Mouse (Mus musculus) myocyte (in vitro differentiated cells): ENCODE results near the gene Cnr1. TPM values are rescaled to one million over a fixed set of nuclear protein-coding genes. Genes with fewer than 3 reads are reported as not detected.

Source experiments
- H3K27me3 ChIP-seq: one replicate; pipeline ENCODE4 v1.6.1; 2011; ENCODE audit not compliant: control insufficient read depth, insufficient read depth, insufficient read length
- H3K36me3 ChIP-seq: one replicate; pipeline ENCODE4 v1.6.1; 2011; ENCODE audit not compliant: control insufficient read depth, insufficient read depth
- H3K4me2 ChIP-seq: one replicate; pipeline ENCODE4 v1.6.1; 2011; ENCODE audit warnings: low read depth, control low read depth
- H3K4me3 ChIP-seq: one replicate; pipeline ENCODE4 v1.5.1; 2011; ENCODE audit warnings: mild to moderate bottlenecking, control low read depth, moderate library complexity
- H3K79me2 ChIP-seq: one replicate; pipeline ENCODE4 v1.6.1; 2011; ENCODE audit not compliant: control insufficient read depth, insufficient read depth
- H3ac ChIP-seq: one replicate; pipeline ENCODE4 v1.6.1; 2011; ENCODE audit not compliant: control insufficient read depth, insufficient read length
- CEBPB ChIP-seq: IDR thresholded peaks from 2 replicates; pipeline ENCODE4 v1.6.1; 2011; ENCODE audit warnings: mild to moderate bottlenecking, moderate library complexity; ENCODE audit not compliant: poor library complexity, insufficient read depth, severe bottlenecking
- E2F4 ChIP-seq: IDR thresholded peaks from one replicate; pipeline ENCODE4 v1.6.1; 2011; ENCODE audit warnings: mild to moderate bottlenecking, control low read depth, moderate library complexity; ENCODE audit not compliant: insufficient read depth
- MAX ChIP-seq: IDR thresholded peaks from one replicate; pipeline ENCODE4 v1.6.1; 2011; ENCODE audit warnings: low read depth, mild to moderate bottlenecking, control low read depth
- MYOD1 ChIP-seq, 3 experiments: IDR thresholded peaks; one replicate each; pipeline ENCODE4 v1.6.1; 2011; ENCODE audit warnings: control low read depth in 2 of 3, low read depth in 2 of 3, mild to moderate bottlenecking in 2 of 3, moderate library complexity in 1 of 3; ENCODE audit not compliant: insufficient read length in 2 of 3, control insufficient read depth in 1 of 3
- MYOG ChIP-seq, 3 experiments: IDR thresholded peaks; one replicate each; pipeline ENCODE4 v1.6.1; 2011; ENCODE audit warnings: control low read depth in 2 of 3, low read depth in 2 of 3, mild to moderate bottlenecking in 2 of 3; ENCODE audit not compliant: insufficient read length in 2 of 3, control insufficient read depth in 1 of 3, insufficient read depth in 1 of 3
- POLR2A ChIP-seq: IDR thresholded peaks from one replicate; pipeline ENCODE4 v1.6.1; 2011; ENCODE audit warnings: low read depth, mild to moderate bottlenecking, control low read depth, moderate library complexity; ENCODE audit not compliant: insufficient read length
- POLR2AphosphoS2 ChIP-seq: IDR thresholded peaks from one replicate; pipeline ENCODE4 v1.6.1; 2011; ENCODE audit warnings: low read depth, control low read depth; ENCODE audit not compliant: insufficient read length
- REST ChIP-seq: IDR thresholded peaks from one replicate; pipeline ENCODE4 v1.6.1; 2011; ENCODE audit warnings: mild to moderate bottlenecking, control low read depth, moderate library complexity; ENCODE audit not compliant: insufficient read depth, insufficient read length
- SRF ChIP-seq: IDR thresholded peaks from one replicate; pipeline ENCODE4 v1.6.1; 2011; ENCODE audit warnings: low read depth; ENCODE audit not compliant: control insufficient read depth, insufficient read length
- TCF12 ChIP-seq: IDR thresholded peaks from one replicate; pipeline ENCODE4 v1.6.1; 2011; ENCODE audit warnings: mild to moderate bottlenecking, control low read depth; ENCODE audit not compliant: poor library complexity, insufficient read depth, severe bottlenecking
- TCF3 ChIP-seq: IDR thresholded peaks from one replicate; pipeline ENCODE4 v1.6.1; 2011; ENCODE audit warnings: low read depth, control low read depth; ENCODE audit not compliant: insufficient read length
- USF1 ChIP-seq: IDR thresholded peaks from one replicate; pipeline ENCODE4 v1.6.1; 2011; ENCODE audit warnings: low read depth, mild to moderate bottlenecking, control low read depth, moderate library complexity
- polyA plus RNA-seq: library from polyadenylated mRNA; unstranded; fragments of >200 nt; fragmentation: generic; extraction: Trizol; gene quantifications from one replicate; pipeline ENCODE4 v1.2.1, GENCODE M21; 2012; ENCODE audit warnings: missing spikeins

The Cnr1 gene
- polyA plus RNA-seq, 1 experiment, result 1.9 TPM

DNA sequence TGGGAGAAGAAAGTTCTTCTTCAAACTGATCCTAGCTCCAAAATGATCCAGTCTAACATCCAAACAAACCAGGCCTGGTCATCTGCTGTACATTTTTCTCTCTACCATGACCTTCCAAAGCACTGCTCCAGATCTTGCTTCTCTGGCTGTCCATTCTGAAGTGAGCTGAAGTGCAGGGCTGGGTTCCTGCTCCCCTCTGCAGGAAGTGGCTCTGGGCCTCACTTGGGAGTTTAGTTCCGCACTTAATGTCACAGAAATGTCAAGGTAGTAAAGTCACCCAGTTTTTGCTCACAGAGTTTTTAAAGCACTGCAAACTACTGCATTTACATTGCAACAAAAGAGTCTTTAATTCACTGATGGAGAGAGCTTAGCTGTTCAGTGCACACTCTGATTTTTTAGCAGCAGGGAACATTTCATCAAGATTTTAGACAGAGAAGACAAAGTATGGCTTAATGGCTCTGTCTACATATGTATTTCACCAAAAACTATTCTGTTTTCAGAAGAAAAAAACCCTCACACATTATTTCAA, 20.5 kb upstream of the Cnr1 start:
- Histone ChIP-seq H3K79me2 (no peaks in the 10 kb centered on the region), H3K4me2 (no peak overlapping the region), H3K36me3 (no peaks in the 10 kb centered on the region), H3ac (no peak overlapping the region), H3K27me3 (no peaks in the 10 kb centered on the region), H3K4me3 (no peak overlapping the region)
- TF ChIP-seq MAX (no peak), SRF (no peak), USF1 (no peak), REST (no peak), MYOG (IDR thresholded peaks at IDR 0.05; ENCODE audit: control insufficient read depth in 1 of 3, insufficient read depth in 1 of 3, insufficient read length in 2 of 3, low read depth in 2 of 3) (no peak), MYOD1 (IDR thresholded peaks at IDR 0.05; ENCODE audit: control insufficient read depth in 1 of 3, insufficient read length in 2 of 3, low read depth in 2 of 3) (no peak), TCF12 (no peak), TCF3 (no peak), CEBPB (no peak), POLR2AphosphoS2 (no peak), E2F4 (no peak), POLR2A (no peak)

DNA sequence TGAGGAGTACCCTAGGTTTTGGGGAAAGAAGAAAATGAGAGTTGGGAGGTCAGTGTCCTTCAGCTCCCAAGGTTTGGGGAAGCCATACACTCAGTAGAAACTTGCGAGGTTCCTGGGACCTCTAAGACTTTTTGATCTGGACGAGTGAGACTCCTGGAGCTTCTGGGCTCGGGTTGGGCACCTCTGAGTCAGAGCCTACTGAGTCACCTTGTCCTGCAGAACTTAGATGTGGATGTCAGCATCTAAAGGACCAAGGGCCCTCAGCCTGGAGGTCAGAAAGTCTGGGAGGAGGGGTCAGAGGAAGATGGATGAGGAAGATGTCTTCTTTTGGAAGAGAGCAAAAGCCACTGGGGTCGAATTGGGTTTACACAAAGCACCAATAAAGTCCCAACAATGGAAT, 19.6 kb upstream of the Cnr1 start:
- Histone ChIP-seq H3K4me3 (no peak overlapping the region), H3K36me3 (no peaks in the 10 kb centered on the region), H3K79me2 (no peaks in the 10 kb centered on the region), H3ac (no peak overlapping the region), H3K4me2 (no peak overlapping the region), H3K27me3 (no peaks in the 10 kb centered on the region)
- TF ChIP-seq MAX, result no peak
- TF ChIP-seq USF1, result no peak
- no peak for TF ChIP-seq MYOG (IDR thresholded peaks at IDR 0.05; ENCODE audit: control insufficient read depth in 1 of 3, insufficient read depth in 1 of 3, insufficient read length in 2 of 3, low read depth in 2 of 3)
- TF ChIP-seq CEBPB, result no peak
- no peak for TF ChIP-seq E2F4
- TF ChIP-seq MYOD1 (IDR thresholded peaks at IDR 0.05; ENCODE audit: control insufficient read depth in 1 of 3, insufficient read length in 2 of 3, low read depth in 2 of 3), result no peak
- no peak for TF ChIP-seq TCF12

DNA sequence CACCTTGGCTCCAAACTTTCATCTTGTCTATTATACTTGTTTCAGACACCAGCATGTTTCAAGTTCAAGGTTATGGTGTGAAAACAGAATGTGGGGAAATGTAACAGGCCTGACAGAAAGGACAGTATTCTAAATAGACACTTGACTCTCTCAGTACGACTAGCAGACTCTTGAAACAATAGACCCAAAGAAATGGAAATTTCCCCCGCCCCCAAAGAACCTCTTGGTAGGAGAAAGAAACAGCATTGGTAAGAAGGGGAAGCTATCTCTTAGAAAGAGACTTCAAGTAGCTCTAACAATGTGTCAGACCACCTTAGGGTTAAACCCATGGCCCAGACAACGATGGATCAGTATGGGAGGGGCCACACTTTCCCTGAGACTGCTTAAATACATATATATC, 15.6 kb upstream of the Cnr1 start:
- Histone ChIP-seq H3K4me2 (no peak overlapping the region), H3K36me3 (no peaks in the 10 kb centered on the region), H3K27me3 (no peaks in the 10 kb centered on the region), H3K4me3 (no peak overlapping the region), H3K79me2 (no peaks in the 10 kb centered on the region), H3ac (no peak overlapping the region)
- no peak for TF ChIP-seq SRF
- TF ChIP-seq CEBPB, result no peak
- no peak for TF ChIP-seq USF1
- no peak for TF ChIP-seq POLR2AphosphoS2
- TF ChIP-seq TCF3, result no peak
- TF ChIP-seq POLR2A, result no peak
- no peak for TF ChIP-seq E2F4
- no peak for TF ChIP-seq MYOG (IDR thresholded peaks at IDR 0.05; ENCODE audit: control insufficient read depth in 1 of 3, insufficient read depth in 1 of 3, insufficient read length in 2 of 3, low read depth in 2 of 3)
- TF ChIP-seq MAX, result no peak
- TF ChIP-seq REST, result no peak
- no peak for TF ChIP-seq TCF12
- no peak for TF ChIP-seq MYOD1 (IDR thresholded peaks at IDR 0.05; ENCODE audit: control insufficient read depth in 1 of 3, insufficient read length in 2 of 3, low read depth in 2 of 3)

DNA sequence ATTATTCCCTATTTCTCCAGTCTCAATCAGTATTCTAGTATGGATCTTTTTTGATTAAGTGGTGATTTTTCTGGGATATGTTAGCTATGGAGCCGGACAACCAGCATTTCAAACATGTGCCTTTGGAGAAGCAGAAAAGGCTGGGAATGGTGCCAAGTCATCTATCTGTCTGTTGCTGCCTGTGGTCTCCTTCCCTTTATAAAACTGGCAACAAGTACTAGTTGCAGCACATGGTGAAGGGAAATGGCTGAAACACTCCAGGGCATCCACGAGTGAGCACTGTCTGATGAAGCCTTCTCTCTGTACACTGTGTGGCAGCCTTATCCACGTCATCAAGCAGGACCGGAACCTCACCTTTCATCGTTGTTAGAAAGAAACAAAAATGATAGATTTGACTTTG, 8.7 kb upstream of the Cnr1 start:
- H3K4me2 ChIP-seq, result no peak overlapping the region
- no peaks in the 10 kb centered on the region for H3K27me3 ChIP-seq
- TF ChIP-seq MYOD1 (IDR thresholded peaks at IDR 0.05; ENCODE audit: control insufficient read depth in 1 of 3, insufficient read length in 2 of 3, low read depth in 2 of 3) (no peak), POLR2A (no peak), REST (no peak), MAX (no peak), USF1 (no peak), CEBPB (no peak), SRF (no peak), E2F4 (no peak), MYOG (IDR thresholded peaks at IDR 0.05; ENCODE audit: control insufficient read depth in 1 of 3, insufficient read depth in 1 of 3, insufficient read length in 2 of 3, low read depth in 2 of 3) (no peak), POLR2AphosphoS2 (no peak), TCF12 (no peak), TCF3 (no peak)
- no peak overlapping the region for H3ac ChIP-seq
- no peaks in the 10 kb centered on the region for H3K36me3 ChIP-seq
- no peak overlapping the region for H3K4me3 ChIP-seq
- H3K79me2 ChIP-seq, result no peaks in the 10 kb centered on the region

DNA sequence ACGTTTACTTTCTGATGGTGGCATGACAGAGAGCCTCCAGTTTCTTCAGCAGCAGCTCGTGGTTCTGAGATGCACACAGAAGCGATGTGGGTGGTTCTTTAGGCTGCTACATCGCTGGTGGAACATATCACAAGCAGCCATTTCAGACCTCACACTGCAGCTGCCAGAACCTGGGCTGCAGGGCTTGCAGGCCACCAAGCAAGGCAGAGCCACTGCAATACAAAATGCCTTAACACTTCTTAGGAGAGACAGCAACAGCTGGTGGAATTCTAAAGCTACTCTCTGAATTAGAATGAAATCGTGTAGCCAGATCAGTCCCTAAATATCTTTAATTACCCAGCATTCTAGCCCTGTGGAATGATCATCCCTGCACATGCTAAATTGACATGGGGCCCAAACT, 3.6 kb upstream of the Cnr1 start:
- Histone ChIP-seq H3K27me3 (no peaks in the 10 kb centered on the region), H3K4me3 (no peak overlapping the region), H3K79me2 (no peaks in the 10 kb centered on the region), H3K4me2 (peak overlapping the region; percentile 7), H3K36me3 (no peaks in the 10 kb centered on the region), H3ac (no peak overlapping the region)
- TF ChIP-seq E2F4 (no peak), TCF12 (peak; percentile 53), MYOD1 (IDR thresholded peaks at IDR 0.05; ENCODE audit: control insufficient read depth in 1 of 3, insufficient read length in 2 of 3, low read depth in 2 of 3) (peak; percentile 89 to 91 (median 90)), REST (no peak), MYOG (IDR thresholded peaks at IDR 0.05; ENCODE audit: control insufficient read depth in 1 of 3, insufficient read depth in 1 of 3, insufficient read length in 2 of 3, low read depth in 2 of 3) (peak in 2 of 3 experiments; percentile 37 to 61)
